Mouse (Mus musculus) hindbrain, embryonic 16.5 days (tissue): ENCODE data around the gene Thada. TPM values are rescaled to one million over a fixed set of nuclear protein-coding genes. Genes with fewer than 3 reads are reported as not detected.
"Not testable (repeated sequence)": the region's sequence is repeated elsewhere in the genome, so short reads cannot be mapped to it uniquely, and the experiment has no call there.

Source experiments
- ATAC-seq: fragments of 200-750 bp; cut with Nextera tagmentation; 2 replicates; pipeline ENCODE4 v1.8.0; 2017; ENCODE audit warnings: moderate TSS enrichment, moderate library complexity
- H3K27ac ChIP-seq: fragments of 300-500 bp; sonication (generic); 2 replicates; pipeline ENCODE4 v1.5.1; 2014; ENCODE audit warnings: low read depth, mild to moderate bottlenecking, control low read depth, low read length, moderate library complexity
- H3K27me3 ChIP-seq: fragments of 300-500 bp; sonication (generic); replicated peaks from 2 replicates; pipeline ENCODE4 v1.6.1; 2014; ENCODE audit warnings: low read length; ENCODE audit not compliant: control insufficient read depth, insufficient read depth
- H3K36me3 ChIP-seq: fragments of 300-500 bp; sonication (generic); 2 replicates; pipeline ENCODE4 v1.6.1; 2014; ENCODE audit warnings: mild to moderate bottlenecking, low read length, moderate library complexity, mixed read lengths; ENCODE audit not compliant: control insufficient read depth, insufficient read depth
- H3K4me1 ChIP-seq: fragments of 300-500 bp; sonication (generic); 2 replicates; pipeline ENCODE4 v1.6.1; 2014; ENCODE audit warnings: low read depth, low read length; ENCODE audit not compliant: control insufficient read depth, insufficient read depth
- H3K4me2 ChIP-seq: fragments of 300-500 bp; sonication (generic); 2 replicates; pipeline ENCODE4 v1.6.1; 2014; ENCODE audit warnings: mild to moderate bottlenecking, low read length, control low read depth, moderate library complexity
- H3K4me3 ChIP-seq: fragments of 300-500 bp; sonication (generic); 2 replicates; pipeline ENCODE4 v1.5.1; 2014; ENCODE audit warnings: mild to moderate bottlenecking, low read length, control low read depth, moderate library complexity
- H3K9ac ChIP-seq: fragments of 300-500 bp; sonication (generic); 2 replicates; pipeline ENCODE4 v1.6.1; 2014; ENCODE audit warnings: low read depth, mild to moderate bottlenecking, control low read depth, low read length, moderate library complexity
- H3K9me3 ChIP-seq: fragments of 300-500 bp; sonication (generic); 2 replicates; pipeline ENCODE4 v1.6.1; 2014; ENCODE audit warnings: mild to moderate bottlenecking, low read length, moderate library complexity; ENCODE audit not compliant: control insufficient read depth
- WGBS: fragments of 180-500 bp; shearing (Covaris S2); extraction: QIAGEN DNeasy Blood & Tissue Kit; methylation state at CpG from one replicate; pipeline ENCODE4 v1.1.7; 2014; 5-methylcytosine and 5-hydroxymethylcytosine counted together
- polyA plus RNA-seq: library from polyadenylated mRNA; unstranded; fragments of >200 nt; fragmentation: Nextera tagmentation; extraction: Ambion mirVana; gene quantifications from 2 replicates; pipeline ENCODE4 v1.2.1, GENCODE M21; 2015

Gene Thada
- polyA plus RNA-seq, 1 experiment from 2014 or later = 5.1 TPM

DNA sequence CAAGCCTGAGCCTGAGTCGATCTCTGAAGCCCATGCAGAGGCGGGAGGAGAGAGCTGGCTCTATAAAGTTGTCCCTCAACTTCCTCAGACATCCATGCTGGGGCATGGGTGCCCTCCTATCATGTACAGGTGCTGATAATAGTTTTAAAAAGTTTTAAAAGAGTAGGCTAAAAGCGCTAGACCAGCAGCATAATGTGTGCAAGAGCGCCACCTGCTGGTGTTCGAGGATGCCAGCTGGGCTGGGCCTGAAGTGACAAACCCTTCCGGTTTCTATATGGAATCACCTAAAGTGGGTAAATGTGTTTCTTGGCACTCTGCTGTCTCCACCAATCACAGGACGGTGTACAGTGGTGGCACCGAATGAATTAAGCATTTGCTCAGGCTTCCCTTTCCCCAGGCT lies 275.1 kb downstream of the Thada start:
- no peak overlapping the region for H3K4me2 ChIP-seq
- no peak for ATAC-seq
- H3K4me3 ChIP-seq = no peak overlapping the region
- H3K9ac ChIP-seq = no peak overlapping the region
- H3K4me1 ChIP-seq = peaks cover 13% of the 10 kb centered on the region
- no peak overlapping the region for H3K27ac ChIP-seq
- 31% methylated on average over 8 of the region's 8 CpGs for WGBS
- peaks cover 4% of the 10 kb centered on the region for H3K27me3 ChIP-seq
- no peaks in the 10 kb centered on the region for H3K9me3 ChIP-seq
- H3K36me3 ChIP-seq = no peaks in the 10 kb centered on the region

- Histone ChIP-seq H3K27ac (peak overlapping the region; percentile 89), H3K27me3 (peaks cover 8% of the 10 kb centered on the region), H3K36me3 (no peaks in the 10 kb centered on the region), H3K4me2 (peak overlapping the region; percentile 94), H3K9ac (no peak overlapping the region; the same call in 1 of the 2 replicates), H3K9me3 (no peaks in the 10 kb centered on the region), H3K4me3 (no peak overlapping the region), H3K4me1 (peaks cover 17% of the 10 kb centered on the region)
- no peak for ATAC-seq
- WGBS = 81% methylated on average over 5 of the region's 5 CpGs
Observed at GRCm38 (mm10) chr17:84189127-84189854, 276.7 kb downstream of the Thada start.

GRCm38 (mm10) chr17:84188374-84188961 lies 277.5 kb downstream of the Thada start:
- peak; percentile 83 for ATAC-seq
- Histone ChIP-seq H3K27me3 (peaks cover 8% of the 10 kb centered on the region), H3K4me3 (peak overlapping the region; percentile 45), H3K9ac (peak overlapping the region; percentile 57), H3K27ac (peak overlapping the region; percentile 89), H3K4me2 (peak overlapping the region; percentile 94), H3K36me3 (no peaks in the 10 kb centered on the region), H3K4me1 (peaks cover 17% of the 10 kb centered on the region), H3K9me3 (no peaks in the 10 kb centered on the region)
- WGBS = 3% methylated on average over 37 of the region's 38 CpGs

DNA sequence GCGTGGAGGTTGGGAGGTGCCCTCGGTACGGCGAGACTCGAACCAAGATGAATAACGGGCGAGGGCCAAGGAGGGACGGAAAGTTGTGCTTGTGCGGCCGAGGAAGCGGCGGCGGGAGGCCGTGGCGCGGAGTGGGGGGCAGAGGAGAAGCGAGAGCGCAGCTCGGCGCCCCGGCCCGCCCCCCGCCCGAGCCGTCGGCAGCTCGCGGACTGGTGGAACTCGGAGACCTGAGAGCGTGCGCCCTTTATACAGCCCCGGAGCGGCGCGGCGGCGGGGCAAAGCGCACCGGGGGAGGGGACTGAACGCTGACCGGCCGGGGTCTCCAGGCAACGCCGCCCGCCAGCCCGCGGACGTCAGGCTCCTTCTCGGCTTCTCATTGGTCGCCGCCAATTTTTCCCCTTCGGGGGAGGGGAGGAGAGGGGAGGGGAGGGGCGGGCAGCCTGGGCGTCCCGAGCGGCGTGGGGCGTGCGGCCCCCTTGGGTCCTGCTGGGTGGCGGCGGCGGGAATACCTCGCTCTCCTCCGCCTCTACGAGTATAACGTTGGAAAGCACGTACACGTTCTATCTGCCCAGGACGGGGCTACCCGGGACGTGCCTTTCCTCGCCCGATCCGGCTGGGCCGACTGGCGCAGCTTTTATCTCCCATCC lies 278.2 kb downstream of the Thada start, which contains the start of gene Zfp36l2:
Gene Zfp36l2, minus strand, starts transcription at position 221 of the 647 bp plus-strand sequence.
- H3K36me3 ChIP-seq = no peaks in the 10 kb centered on the region
- no peaks in the 10 kb centered on the region for H3K9me3 ChIP-seq
- H3K4me1 ChIP-seq = peaks cover 17% of the 10 kb centered on the region
- peak within 1 kb of the TSS; percentile 72 for H3K9ac ChIP-seq
- H3K27ac ChIP-seq = peak within 1 kb of the TSS; percentile 89
- WGBS = under 1% methylated on average over 44 of the region's 76 CpGs
- peaks cover 8% of the 10 kb centered on the region for H3K27me3 ChIP-seq
- H3K4me3 ChIP-seq = peak within 1 kb of the TSS; percentile 47
- peak within 1 kb of the TSS; percentile 94 for H3K4me2 ChIP-seq
- ATAC-seq = peak; percentile 84

GRCm38 (mm10) chr17:84187264-84187663 lies 278.7 kb downstream of the Thada start:
- WGBS = 0% methylated on average over 10 of the region's 37 CpGs

GRCm38 (mm10) chr17:84186451-84187202 lies 279.4 kb downstream of the Thada start:
- no peak for ATAC-seq
- no peaks in the 10 kb centered on the region for H3K9me3 ChIP-seq
- peak overlapping the region; percentile 47 for H3K4me3 ChIP-seq
- WGBS = 1% methylated on average over 66 of the region's 80 CpGs
- H3K4me1 ChIP-seq = peaks cover 17% of the 10 kb centered on the region
- no peaks in the 10 kb centered on the region for H3K36me3 ChIP-seq
- H3K27ac ChIP-seq = peak overlapping the region; percentile 82
- H3K9ac ChIP-seq = peak overlapping the region; percentile 72
- H3K4me2 ChIP-seq = peak overlapping the region; percentile 49
- peaks cover 8% of the 10 kb centered on the region for H3K27me3 ChIP-seq

More at GRCm38 (mm10) chr17:84187264-84187663, 278.7 kb downstream of the Thada start:
- H3K27me3 ChIP-seq, H3K9me3 ChIP-seq, H3K36me3 ChIP-seq: not testable (repeated sequence)
- Histone ChIP-seq H3K4me3 (peak overlapping the region; percentile 47), H3K9ac (peak overlapping the region; percentile 72), H3K27ac (peak overlapping the region; percentile 82), H3K4me2 (peak overlapping the region; percentile 94), H3K4me1 (peaks cover 17% of the 10 kb centered on the region)
- ATAC-seq = peak; percentile 35

- no peaks in the 10 kb centered on the region for H3K9me3 ChIP-seq
- H3K27me3 ChIP-seq = peaks cover 8% of the 10 kb centered on the region
- peak overlapping the region; percentile 72 for H3K9ac ChIP-seq
- peak overlapping the region; percentile 82 for H3K27ac ChIP-seq
- WGBS = under 1% methylated on average over 100 of the region's 108 CpGs
- H3K36me3 ChIP-seq = no peaks in the 10 kb centered on the region
- peak overlapping the region; percentile 49 for H3K4me2 ChIP-seq
- H3K4me1 ChIP-seq = peaks cover 17% of the 10 kb centered on the region
- ATAC-seq = no peak
- peak overlapping the region; percentile 47 for H3K4me3 ChIP-seq
Observed at GRCm38 (mm10) chr17:84185581-84186450, 280.2 kb downstream of the Thada start.

- no peak for ATAC-seq
- H3K4me2 ChIP-seq = peak overlapping the region; percentile 49
- H3K4me3 ChIP-seq = peak overlapping the region; percentile 47
- 8% methylated on average over 7 of the region's 7 CpGs for WGBS
- H3K9me3 ChIP-seq = no peaks in the 10 kb centered on the region
- H3K36me3 ChIP-seq = no peaks in the 10 kb centered on the region
- H3K27ac ChIP-seq = peak overlapping the region; percentile 41
- peaks cover 17% of the 10 kb centered on the region for H3K4me1 ChIP-seq
- peak overlapping the region; percentile 54 for H3K9ac ChIP-seq
- peaks cover 8% of the 10 kb centered on the region for H3K27me3 ChIP-seq
Observed at GRCm38 (mm10) chr17:84185011-84185411, 281.0 kb downstream of the Thada start.
